Mouse (Mus musculus): Measurements from ENCODE around the gene Pon3. TPM values are rescaled to one million over a fixed set of nuclear protein-coding genes. Genes with fewer than 3 reads are reported as not detected.

Gene Pon3
- polyA plus RNA-seq (2015; fragmentation: Nextera tagmentation; extraction: Ambion mirVana) = 62.9 and 66.0 TPM in 2 replicates

- WGBS = 5% methylated on average over 16 of the region's 16 CpGs
- ATAC-seq = peak; percentile 92
- TF ChIP-seq CTCF (IDR thresholded peaks at IDR 0.05; ENCODE audit: low read depth) = 0 out of 2 replicates have a peak, but pooled peaks have one; percentile 20
- H3K27me3 ChIP-seq (replicated peaks; ENCODE audit: control insufficient read depth, insufficient read depth, low read length) = no peaks in the 10 kb centered on the region
- no peaks in the 10 kb centered on the region for H3K9me3 ChIP-seq (ENCODE audit: control insufficient read depth)
- peak within 1 kb of the TSS; percentile 49 for H3K4me3 ChIP-seq (ENCODE audit: low read depth, low read length)
- peak within 1 kb of the TSS; percentile 72 for H3K4me2 ChIP-seq (replicated peaks; ENCODE audit: low read depth)
- H3K36me3 ChIP-seq (ENCODE audit: control insufficient read depth, insufficient read depth) = peaks cover 4% of the 10 kb centered on the region; the same call in 1 of the 2 replicates
- peak within 1 kb of the TSS; percentile 32 for H3K9ac ChIP-seq (ENCODE audit: low read depth, low read length)
- no peaks in the 10 kb centered on the region; the same call in 1 of the 2 replicates for H3K4me1 ChIP-seq (replicated peaks; ENCODE audit: control insufficient read depth, insufficient read depth, low read length)
- H3K27ac ChIP-seq (ENCODE audit: low read depth, low read length) = no peak within 1 kb of the TSS
These were observed at the start of gene Pon3 for GRCm38 (mm10) chr6:5255722-5256451. Gene Pon3 (minus strand): TSS chr6:5256286.

- TF ChIP-seq CTCF (IDR thresholded peaks at IDR 0.05; ENCODE audit: low read depth) = no peak
- no peaks in the 10 kb centered on the region for H3K36me3 ChIP-seq (ENCODE audit: control insufficient read depth, insufficient read depth)
- no peaks in the 10 kb centered on the region for H3K27me3 ChIP-seq (replicated peaks; ENCODE audit: control insufficient read depth, insufficient read depth, low read length)
- H3K9ac ChIP-seq (ENCODE audit: low read depth, low read length) = no peak overlapping the region
- H3K27ac ChIP-seq (ENCODE audit: low read depth, low read length) = no peak overlapping the region
- WGBS = 48% methylated on average over 8 of the region's 8 CpGs
- H3K4me1 ChIP-seq (replicated peaks; ENCODE audit: control insufficient read depth, insufficient read depth, low read length) = no peaks in the 10 kb centered on the region
- ATAC-seq = peak; percentile 73
- no peak overlapping the region for H3K4me3 ChIP-seq (ENCODE audit: low read depth, low read length)
- no peak overlapping the region for H3K4me2 ChIP-seq (replicated peaks; ENCODE audit: low read depth)
- no peaks in the 10 kb centered on the region for H3K9me3 ChIP-seq (ENCODE audit: control insufficient read depth)
These were observed 48.9 kb upstream of the Pon3 start for GRCm38 (mm10) chr6:5304956-5305355.

DNA sequence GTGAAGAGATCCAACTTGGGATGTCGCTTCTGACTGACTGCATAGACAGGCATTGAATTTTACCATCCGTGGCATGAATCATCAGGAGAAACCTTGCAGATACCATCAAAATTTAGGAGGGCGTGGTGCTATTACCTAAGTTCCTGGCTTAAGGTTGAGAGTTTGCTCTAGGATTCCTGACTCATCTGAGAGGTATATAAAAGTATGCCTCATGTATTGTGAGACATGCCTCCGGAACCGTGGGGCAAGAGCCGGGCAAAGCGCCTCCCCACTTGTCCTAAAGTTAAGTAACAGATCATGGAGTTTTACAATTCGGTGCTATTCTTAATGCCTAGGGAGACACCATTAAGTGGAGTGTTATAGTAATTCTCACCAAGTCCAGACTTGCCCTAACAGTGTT lies 44.5 kb upstream of the Pon3 start:
- no peak overlapping the region for H3K27ac ChIP-seq (ENCODE audit: low read depth, low read length)
- H3K4me2 ChIP-seq (replicated peaks; ENCODE audit: low read depth) = no peak overlapping the region
- H3K9me3 ChIP-seq (ENCODE audit: control insufficient read depth) = no peaks in the 10 kb centered on the region
- peaks cover 4% of the 10 kb centered on the region; the same call in 1 of the 2 replicates for H3K4me1 ChIP-seq (replicated peaks; ENCODE audit: control insufficient read depth, insufficient read depth, low read length)
- WGBS = 79% methylated on average over 8 of the region's 8 CpGs
- no peak for TF ChIP-seq CTCF (IDR thresholded peaks at IDR 0.05; ENCODE audit: low read depth)
- ATAC-seq = no peak
- H3K36me3 ChIP-seq (ENCODE audit: control insufficient read depth, insufficient read depth) = no peaks in the 10 kb centered on the region
- H3K4me3 ChIP-seq (ENCODE audit: low read depth, low read length) = no peak overlapping the region
- no peak overlapping the region for H3K9ac ChIP-seq (ENCODE audit: low read depth, low read length)
- H3K27me3 ChIP-seq (replicated peaks; ENCODE audit: control insufficient read depth, insufficient read depth, low read length) = no peaks in the 10 kb centered on the region

DNA sequence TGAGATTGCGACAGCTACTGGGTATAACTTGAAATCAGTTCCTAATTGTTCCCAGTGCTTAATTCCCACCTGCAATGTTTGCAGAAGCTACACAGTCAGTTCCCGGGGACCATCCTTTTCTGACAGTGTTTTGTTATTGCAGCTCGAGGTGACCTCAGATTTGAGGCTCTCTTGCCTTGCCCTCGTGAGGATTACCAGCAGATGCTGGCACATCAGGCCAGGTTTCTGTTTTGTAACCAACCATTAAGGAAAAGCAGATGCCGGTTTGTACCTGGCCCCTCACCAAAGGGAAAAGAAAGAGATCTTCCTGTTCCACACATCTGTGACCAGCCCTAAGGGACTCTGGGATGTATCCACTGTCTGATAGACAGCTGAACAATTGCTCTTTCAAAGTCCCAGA lies 43.5 kb upstream of the Pon3 start:
- no peak overlapping the region for H3K4me3 ChIP-seq (ENCODE audit: low read depth, low read length)
- no peak overlapping the region for H3K4me2 ChIP-seq (replicated peaks; ENCODE audit: low read depth)
- H3K36me3 ChIP-seq (ENCODE audit: control insufficient read depth, insufficient read depth) = peaks cover 2% of the 10 kb centered on the region; the same call in 1 of the 2 replicates
- H3K9me3 ChIP-seq (ENCODE audit: control insufficient read depth) = no peaks in the 10 kb centered on the region
- H3K27ac ChIP-seq (ENCODE audit: low read depth, low read length) = no peak overlapping the region
- no peak for TF ChIP-seq CTCF (IDR thresholded peaks at IDR 0.05; ENCODE audit: low read depth)
- no peaks in the 10 kb centered on the region for H3K27me3 ChIP-seq (replicated peaks; ENCODE audit: control insufficient read depth, insufficient read depth, low read length)
- WGBS = 75% methylated on average over 5 of the region's 5 CpGs
- peaks cover 4% of the 10 kb centered on the region; the same call in 1 of the 2 replicates for H3K4me1 ChIP-seq (replicated peaks; ENCODE audit: control insufficient read depth, insufficient read depth, low read length)
- no peak for ATAC-seq
- no peak overlapping the region for H3K9ac ChIP-seq (ENCODE audit: low read depth, low read length)

DNA sequence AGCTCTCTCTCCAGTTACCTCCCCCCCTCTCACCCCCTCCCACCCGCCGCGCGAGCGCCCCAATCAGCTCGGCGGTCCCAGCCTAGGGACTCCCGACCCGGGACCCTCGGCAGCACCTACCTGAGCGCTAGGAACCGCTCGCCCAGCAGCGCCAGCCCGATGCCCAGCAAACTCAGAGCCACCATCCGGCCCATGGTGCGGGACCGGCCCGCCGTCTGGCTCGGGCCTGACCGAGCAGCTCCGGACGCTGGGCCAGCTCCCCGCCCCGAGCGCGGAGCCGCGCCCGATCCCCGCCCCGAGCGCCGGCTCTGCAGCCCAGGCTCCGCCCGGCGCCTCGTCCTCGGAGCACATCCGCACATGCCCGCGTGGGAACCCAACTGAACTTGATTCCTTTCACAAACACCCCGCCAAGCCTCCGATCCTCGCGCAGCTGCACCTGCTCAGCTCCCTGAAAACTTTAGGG lies 42.0 kb upstream of the Pon3 start, which contains the start of gene Pon2:
Gene Pon2, minus strand, starts transcription at position 364 of the 463 bp plus-strand sequence.
- peak within 1 kb of the TSS; percentile 91 for H3K9ac ChIP-seq (ENCODE audit: low read depth, low read length)
- H3K27ac ChIP-seq (ENCODE audit: low read depth, low read length) = peak within 1 kb of the TSS; percentile 98
- peak within 1 kb of the TSS; percentile 81 for H3K4me3 ChIP-seq (ENCODE audit: low read depth, low read length)
- peaks cover 9% of the 10 kb centered on the region; the same call in 1 of the 2 replicates for H3K36me3 ChIP-seq (ENCODE audit: control insufficient read depth, insufficient read depth)
- no peak for TF ChIP-seq CTCF (IDR thresholded peaks at IDR 0.05; ENCODE audit: low read depth)
- peaks cover 4% of the 10 kb centered on the region; the same call in 1 of the 2 replicates for H3K4me1 ChIP-seq (replicated peaks; ENCODE audit: control insufficient read depth, insufficient read depth, low read length)
- H3K9me3 ChIP-seq (ENCODE audit: control insufficient read depth) = no peaks in the 10 kb centered on the region
- peak; percentile 89 for ATAC-seq
- under 1% methylated on average over 40 of the region's 47 CpGs for WGBS
- no peaks in the 10 kb centered on the region for H3K27me3 ChIP-seq (replicated peaks; ENCODE audit: control insufficient read depth, insufficient read depth, low read length)
- H3K4me2 ChIP-seq (replicated peaks; ENCODE audit: low read depth) = peak within 1 kb of the TSS; percentile 68

DNA sequence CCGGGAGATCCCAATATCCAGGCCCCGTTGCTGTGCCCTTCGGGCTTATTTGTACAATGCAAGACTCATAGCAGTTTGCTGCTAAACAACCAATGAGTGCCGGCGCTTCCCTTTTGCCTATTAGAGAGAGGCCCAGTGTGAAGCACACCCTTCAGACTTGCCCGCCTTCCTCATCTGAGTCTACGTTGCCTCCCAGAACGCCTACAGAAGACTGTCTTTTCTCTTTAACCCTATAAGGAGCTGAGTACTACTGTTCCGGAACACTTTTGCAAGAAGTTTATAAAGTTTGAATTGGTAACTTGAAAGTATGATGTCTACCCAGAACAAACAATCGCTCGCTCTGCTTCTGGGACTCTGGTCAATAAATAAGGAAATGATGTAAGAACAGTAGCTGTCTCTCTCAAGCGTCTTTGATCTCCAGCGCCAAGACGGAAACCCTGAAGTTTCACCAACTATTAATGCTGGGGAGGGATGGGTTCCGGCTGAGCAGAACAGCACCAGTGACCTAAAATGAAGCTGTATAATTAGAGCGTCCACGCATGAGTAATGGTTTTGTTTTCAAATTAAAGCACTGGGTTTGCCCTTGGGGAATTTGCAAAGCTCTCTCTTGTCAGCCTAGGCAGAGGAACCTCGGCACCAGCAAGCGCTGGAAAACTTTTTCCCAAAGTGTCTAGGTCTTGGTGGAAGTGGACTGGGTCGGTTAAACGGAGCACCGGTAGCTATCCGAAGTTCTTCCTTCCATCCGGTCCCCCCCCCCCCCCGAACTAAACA lies 41.4 kb upstream of the Pon3 start:
- H3K4me1 ChIP-seq (replicated peaks; ENCODE audit: control insufficient read depth, insufficient read depth, low read length) = peaks cover 4% of the 10 kb centered on the region; the same call in 1 of the 2 replicates
- H3K9me3 ChIP-seq (ENCODE audit: control insufficient read depth) = no peaks in the 10 kb centered on the region
- peak; percentile 80 for ATAC-seq
- no peak for TF ChIP-seq CTCF (IDR thresholded peaks at IDR 0.05; ENCODE audit: low read depth)
- H3K4me2 ChIP-seq (replicated peaks; ENCODE audit: low read depth) = peak overlapping the region; percentile 68
- under 1% methylated on average over 23 of the region's 25 CpGs for WGBS
- peak overlapping the region; percentile 98 for H3K27ac ChIP-seq (ENCODE audit: low read depth, low read length)
- peak overlapping the region; percentile 91 for H3K9ac ChIP-seq (ENCODE audit: low read depth, low read length)
- peak overlapping the region; percentile 81 for H3K4me3 ChIP-seq (ENCODE audit: low read depth, low read length)
- peaks cover 9% of the 10 kb centered on the region; the same call in 1 of the 2 replicates for H3K36me3 ChIP-seq (ENCODE audit: control insufficient read depth, insufficient read depth)
- no peaks in the 10 kb centered on the region for H3K27me3 ChIP-seq (replicated peaks; ENCODE audit: control insufficient read depth, insufficient read depth, low read length)

Data from intestine, postnatal 0 days (tissue).